Mouse (Mus musculus) thymus, postnatal 0 days (tissue): Measurements from ENCODE around the gene Pigt. TPM values are rescaled to one million over a fixed set of nuclear protein-coding genes. Genes with fewer than 3 reads are reported as not detected.

ENCODE experiments used
- DNase-seq: peaks from one replicate; pipeline ENCODE4 v3.0.0-alpha.2; 2015; ENCODE audit warnings: low spot score
- polyA plus RNA-seq: library from polyadenylated mRNA; unstranded; fragments of >200 nt; fragmentation: Nextera tagmentation; extraction: Ambion mirVana; gene quantifications from 2 replicates; pipeline ENCODE4 v1.2.1, GENCODE M21; 2015

The Pigt gene
- polyA plus RNA-seq, 1 experiment from 2014 or later = 47.2 TPM

DNA sequence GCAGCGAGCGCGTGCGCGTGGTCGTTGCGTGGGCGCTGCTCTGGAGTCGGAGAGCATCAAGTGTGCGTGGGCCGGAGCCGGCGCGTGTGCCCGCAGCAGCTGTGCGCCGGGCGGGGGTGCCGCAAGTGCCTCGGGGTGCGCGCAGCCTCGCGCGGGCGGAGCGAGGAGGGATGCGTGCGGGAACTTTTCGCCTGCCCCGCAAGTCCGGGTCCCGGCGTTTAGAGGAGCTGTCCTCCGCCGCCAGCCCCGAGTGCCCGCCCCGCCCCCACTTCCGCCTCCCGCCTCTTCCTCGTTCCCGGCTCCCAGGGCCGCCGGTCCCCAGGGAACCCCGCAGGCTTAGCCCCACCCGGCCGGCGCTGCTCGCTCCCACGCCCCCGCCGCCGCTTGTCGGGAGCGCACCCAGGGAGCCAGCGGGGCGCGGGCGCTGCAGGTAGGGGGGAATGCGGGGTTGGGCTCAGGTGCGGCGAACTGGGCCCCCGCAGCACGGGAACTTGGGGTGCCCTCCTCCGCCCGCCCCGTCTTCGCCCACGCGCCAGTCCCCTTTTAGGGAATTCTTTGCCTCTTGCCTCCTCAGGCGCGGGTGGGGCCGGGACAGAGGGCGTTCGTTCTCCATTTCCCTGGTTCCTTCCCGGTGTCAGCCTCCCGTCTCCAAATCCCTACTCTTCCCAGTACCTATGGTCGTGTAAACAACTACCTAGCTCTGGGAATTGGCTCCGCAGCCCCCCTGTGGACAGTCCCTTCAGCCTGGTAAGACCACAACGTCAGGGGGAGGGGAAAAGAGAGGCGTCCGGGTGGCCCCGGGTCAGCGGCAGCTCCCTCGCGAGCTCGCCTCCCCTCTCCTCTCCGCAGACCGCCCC is 10.8 kb upstream of the Pigt start:
- no peak for DNase-seq

DNA sequence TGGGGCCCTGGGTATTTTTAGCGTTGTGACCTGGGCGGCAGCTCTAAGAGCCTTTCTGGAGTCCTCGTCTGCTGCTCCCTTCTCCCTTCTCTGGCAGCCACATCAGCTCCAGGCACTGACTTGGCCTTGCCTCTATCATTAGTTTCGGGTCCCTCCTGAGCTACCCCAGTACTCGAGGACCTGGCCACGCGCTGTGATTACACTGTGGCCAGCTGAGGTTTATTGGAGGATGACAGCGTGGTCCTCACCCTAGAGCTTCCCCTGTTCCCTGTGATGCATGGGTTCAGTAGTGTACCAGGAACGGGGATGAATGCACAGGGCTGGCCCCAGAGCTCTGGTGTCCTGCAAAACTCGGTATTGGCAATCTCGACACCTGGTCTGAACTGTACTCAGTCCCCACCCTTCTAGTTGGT is 10.2 kb upstream of the Pigt start:
- DNase-seq = no peak

DNA sequence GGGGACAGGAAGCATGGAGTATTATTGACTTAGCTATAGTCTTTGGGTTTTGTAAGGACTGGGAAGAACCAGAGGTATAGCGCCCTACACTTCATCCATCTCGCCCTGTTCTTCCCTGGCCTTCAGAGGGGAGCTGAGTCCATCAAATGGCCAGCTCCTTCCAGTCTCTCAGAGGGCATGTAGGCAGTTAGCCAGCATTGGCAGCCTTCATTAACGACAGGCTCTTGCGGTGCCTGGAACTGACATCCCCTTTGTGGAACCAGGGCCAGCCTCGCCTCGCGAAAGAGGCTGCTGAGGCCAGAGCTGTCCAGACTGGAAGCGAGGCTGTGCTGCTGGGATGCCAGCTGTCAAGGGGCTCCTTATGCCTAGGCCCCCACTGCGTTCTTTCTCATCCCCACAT is 9.5 kb upstream of the Pigt start:
- no peak for DNase-seq

DNA sequence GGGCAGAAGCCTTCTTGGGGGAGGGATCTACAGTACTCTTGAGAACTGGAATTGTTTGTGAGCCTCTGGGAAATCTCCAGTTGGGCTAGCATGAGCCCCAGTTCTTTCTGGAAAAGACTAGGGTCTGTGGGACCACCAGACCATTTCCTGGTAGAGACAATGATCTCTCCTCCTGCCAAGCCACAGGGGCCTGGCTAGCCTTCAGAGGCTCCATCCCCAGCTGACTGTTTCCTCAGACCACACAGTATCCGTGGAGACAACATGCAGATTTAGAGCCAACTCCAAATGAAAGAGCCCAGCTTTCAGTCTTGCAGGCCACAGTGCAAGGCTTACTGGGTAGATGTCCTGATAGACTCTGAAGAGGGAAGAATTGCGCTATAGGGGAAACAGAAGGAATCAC is 3.2 kb upstream of the Pigt start:
- no peak for DNase-seq

DNA sequence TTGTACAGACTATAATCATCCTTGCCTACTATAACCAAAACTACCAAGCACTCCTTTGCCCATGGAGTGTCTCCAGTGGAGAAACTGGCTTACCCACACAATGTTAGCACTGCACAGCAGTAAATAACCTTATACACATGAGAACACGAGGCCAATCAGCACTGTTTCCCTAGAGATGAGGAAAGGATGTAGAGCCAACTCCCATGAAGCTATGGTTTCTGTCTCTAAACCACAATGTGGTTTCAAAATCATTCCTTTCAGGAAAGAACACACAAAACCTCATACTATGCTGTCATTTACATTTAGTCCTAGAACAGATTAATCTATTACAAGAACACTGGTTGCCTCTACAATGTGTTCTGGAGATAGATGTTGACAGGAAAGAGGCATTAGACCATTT is 989 bp upstream of the Pigt start:
- no peak for DNase-seq

DNA sequence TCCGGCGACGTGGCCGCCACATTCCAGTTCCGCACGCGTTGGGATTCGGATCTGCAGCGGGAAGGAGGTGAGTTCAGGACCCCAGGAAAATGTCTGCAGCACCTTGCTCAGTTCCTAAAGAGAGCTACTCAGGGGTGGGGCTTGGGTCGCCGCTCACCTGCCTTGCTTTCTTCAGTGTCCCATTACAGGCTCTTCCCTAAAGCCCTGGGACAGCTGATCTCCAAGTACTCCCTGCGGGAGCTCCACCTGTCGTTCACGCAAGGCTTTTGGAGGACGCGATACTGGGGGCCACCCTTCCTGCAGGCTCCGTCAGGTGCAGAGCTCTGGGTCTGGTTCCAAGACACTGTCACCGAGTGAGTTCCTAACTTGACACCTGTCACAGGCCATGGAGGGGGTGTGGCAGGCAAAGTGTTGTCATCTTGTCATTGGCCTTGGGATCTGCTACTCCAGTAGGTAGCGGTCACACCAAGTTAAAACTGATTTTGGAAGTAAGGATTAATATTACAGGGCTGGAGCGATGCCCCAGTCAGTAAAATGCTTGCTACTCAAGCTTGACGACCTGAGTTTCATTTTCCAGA is 460 bp downstream of the Pigt start:
- peak; percentile 28 for DNase-seq

DNA sequence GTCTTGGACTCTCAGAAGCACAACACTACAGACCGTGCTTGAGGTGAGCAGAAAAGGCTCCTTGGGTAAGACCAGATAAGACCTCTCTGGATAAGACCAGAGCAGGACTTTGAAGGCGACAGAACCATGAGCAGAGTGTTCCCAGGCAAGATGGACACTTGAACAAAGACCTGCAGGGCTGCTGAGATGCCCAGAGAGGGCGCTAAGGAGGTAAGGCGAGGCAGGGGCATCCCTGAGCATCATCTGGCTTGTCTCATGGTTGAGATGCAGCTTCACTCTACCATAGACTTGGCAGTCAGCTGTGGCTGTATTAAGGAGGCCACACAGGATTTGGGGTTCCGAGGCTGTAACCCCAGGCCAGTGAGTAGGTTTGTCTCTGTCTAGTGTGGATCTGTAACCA is 2.0 kb downstream of the Pigt start:
- no peak for DNase-seq

DNA sequence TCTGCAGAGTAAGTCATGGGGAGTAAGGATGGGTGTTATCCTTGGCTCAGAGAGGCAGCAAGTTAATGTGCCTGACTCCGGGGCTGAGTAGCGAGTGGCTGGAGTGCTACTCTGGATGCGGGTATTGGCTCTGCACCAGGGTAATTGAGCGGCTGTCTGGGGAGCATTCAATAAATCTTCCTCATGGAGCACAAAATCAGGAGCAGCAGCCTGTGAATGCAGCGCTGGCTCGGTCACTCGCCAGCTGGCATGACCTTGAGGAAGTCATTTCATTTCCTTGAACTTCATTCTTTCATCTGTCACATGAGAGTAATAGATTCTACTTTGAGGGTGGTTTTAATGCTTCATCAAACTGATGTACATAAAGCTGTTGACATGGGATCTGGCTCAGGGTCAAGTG is 3.2 kb downstream of the Pigt start:
- no peak for DNase-seq

DNA sequence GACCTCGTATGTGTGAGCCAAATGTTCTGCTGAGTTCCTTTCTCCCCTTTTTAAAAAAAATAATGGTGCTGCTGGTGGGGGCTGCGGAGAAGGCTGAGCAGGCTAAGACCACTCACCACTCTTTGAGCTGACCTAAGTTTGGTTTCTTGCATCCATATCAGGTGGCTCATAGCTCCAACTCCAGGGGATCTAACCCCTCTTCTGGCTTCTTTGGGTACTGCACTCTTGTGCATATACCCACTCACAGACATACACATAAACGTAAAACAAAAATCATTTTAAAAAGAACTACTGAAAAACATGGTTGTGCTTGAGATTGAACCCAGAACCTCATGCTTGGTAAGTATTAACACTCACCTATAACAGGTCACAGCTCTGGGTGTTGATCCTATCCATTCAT is 7.6 kb downstream of the Pigt start:
- no peak for DNase-seq

DNA sequence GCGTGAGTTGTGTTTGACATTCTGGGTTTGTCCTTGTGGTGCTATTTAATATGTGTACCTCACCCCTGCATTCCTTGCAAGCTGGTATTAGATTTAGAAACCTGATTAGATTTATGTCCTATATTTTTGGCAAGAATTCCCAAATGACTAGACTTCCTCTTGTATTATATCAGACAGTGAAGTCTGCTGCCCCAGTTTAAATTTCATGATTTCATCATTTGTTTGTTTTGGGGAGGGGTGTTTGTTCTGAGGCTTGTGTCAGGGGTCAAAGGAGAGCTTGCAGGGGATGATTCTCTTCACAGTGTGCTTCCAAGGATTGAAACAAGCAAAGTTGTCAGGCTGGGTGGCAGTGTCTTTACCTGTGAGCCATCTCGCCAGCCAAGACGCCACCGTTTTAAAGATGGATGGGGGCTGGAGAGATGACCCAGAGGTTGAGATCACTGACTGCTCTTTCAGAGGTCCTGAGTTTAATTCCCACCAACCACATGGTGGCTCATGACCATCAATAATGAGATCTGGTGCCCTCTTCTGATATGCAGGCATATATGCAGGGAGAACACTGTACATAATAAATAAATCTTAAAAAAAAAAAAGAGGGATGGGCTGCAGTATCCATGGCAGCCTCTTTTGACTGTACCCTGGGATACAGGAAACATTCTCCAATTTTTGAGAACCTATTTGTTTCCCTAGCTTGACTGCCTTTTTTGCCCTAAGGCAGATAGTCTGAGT is 8.5 kb downstream of the Pigt start:
- DNase-seq = no peak

DNA sequence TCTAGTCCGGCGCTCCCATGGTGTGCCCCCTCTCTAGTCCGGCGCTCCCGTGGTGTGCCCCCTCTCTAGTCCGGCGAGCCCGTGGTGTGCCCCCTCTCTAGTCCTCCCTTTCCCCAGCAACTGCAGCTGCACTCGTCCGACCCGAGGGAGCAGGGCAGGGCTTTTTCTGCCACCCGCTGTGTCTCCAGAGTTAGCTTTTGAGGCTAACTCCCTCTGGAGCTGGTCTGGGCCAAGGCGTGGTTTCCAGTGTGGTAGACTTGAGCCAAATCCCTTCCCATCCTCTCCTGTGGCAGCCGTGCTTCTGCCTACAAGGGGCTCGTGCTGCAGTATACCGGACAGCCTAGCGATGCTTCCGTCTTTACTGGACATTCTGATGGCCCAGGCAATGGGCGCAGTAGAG is 10.5 kb downstream of the Pigt start:
- DNase-seq = no peak

DNA sequence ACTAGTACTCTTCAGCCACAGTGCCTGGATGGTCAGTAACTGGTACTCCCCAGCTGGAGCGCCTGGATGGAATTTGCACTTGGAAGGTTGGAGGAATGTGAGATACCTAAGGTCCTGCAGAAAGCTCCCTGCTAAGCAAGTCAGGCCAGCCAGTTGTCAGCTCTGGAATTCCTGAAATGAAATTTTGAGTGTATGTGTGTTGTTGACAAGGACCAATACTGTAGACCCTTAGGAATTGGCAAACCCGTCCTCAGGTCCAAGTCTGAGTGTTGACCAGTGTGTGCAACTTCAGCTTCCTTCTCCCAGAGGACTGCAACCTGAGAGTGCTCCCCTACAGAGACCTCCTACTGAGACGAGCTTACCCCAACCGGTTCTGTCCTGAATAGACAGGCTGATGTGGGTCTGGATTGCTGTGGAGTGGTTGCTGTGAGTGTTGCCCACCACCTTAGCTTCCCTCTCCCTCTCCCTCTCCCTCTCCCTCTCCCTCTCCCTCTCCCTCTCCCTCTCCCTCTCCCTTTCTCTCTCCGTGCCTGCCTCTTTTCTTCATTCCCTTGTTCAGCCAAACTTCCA is 13.4 kb downstream of the Pigt start:
- DNase-seq = no peak

DNA sequence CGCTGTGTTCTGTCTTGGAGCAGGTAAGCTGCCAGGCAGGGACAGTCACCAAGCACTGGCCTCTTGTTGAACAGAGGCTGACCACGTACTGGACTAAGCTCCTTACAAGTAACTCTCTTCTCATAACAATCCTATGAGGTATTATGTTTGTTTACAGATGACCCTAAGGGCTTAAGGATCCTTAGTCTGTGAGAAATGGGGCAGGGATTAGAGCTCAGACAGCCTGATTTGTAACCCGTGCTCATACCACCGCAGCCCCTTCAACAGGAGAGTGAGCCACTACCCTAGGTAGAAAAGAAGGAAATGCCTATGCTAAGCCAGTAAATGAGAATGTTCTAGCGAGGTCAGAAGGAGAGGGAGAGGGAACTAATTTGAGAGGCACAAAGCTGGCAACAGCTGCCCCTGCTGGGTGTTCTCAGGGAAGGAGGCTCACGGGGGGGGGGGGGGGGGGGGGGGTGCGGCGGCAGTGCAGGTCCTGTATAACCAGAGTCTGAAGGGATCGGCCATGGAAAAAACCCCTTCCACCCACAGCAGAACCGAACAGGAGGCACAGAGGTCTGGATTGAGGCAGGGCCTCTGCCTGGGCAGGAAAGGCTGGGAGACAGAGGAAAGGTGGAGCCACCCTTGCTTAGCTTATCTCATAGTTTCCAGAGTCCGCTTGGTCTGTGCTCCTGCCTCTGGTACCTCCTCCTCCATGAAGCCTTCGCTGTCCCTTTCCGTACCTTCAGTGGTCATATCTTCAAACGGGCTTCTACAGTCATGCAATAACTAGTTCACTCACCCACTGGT is 15.0 kb downstream of the Pigt start:
- DNase-seq = no peak

DNA sequence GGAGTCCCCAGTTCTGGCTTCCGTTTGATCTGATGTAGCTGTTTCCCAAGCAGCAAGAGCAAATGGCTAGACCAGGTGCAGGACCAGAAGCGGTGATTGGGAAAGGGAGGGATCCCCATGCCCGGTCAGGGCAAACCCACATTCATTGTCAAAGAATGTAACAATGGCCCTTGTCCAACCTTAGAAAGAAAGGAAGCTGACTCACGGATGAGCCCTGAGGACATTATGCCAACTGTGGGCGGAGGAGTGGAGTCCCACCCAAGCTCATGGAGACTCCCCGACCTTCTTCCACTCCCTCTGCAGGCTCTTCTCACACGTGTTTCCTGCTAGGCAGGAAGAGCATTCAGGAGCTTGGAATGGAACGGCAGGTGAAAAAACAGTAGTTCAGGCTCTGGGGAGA is 16.1 kb downstream of the Pigt start:
- DNase-seq = no peak

DNA sequence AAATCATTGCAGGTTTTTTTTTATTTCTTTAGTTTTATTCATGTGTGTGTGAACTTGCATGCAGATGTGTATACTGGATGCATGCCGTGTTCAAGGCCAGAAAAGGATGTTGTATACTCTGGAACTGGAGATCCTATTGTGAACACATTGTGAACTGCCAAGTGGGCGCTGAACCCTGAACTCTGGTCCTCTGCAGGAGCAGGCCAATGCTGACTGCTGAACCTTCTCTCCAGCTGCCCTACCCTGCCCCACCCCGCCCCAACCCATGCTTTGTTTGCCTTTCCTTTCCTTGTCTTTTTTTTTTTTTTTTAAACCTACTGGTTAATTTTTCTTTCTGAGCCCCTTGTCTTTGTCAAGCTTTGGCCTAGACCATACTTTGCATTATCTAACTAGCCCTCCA is 17.6 kb downstream of the Pigt start:
- no peak for DNase-seq

DNA sequence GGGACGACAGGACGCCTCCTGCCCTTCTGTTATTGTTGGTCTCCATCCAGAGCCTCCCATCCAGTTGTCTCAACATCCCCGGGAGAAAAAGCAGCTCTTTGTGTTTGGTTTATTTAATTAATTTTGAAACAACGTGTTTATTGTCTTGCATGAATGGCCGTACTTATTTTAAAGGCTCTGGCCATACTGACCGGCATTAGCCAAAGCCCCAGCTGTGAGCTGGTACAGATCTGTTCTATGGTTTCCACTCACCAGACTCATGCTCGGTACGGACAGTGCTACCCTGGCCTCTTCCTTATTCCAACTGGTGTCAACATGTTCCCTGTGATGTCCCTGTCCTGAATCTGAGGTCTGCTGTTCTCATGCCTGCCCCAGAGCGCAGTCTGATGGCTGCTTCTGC is 18.6 kb downstream of the Pigt start:
- no peak for DNase-seq

DNA sequence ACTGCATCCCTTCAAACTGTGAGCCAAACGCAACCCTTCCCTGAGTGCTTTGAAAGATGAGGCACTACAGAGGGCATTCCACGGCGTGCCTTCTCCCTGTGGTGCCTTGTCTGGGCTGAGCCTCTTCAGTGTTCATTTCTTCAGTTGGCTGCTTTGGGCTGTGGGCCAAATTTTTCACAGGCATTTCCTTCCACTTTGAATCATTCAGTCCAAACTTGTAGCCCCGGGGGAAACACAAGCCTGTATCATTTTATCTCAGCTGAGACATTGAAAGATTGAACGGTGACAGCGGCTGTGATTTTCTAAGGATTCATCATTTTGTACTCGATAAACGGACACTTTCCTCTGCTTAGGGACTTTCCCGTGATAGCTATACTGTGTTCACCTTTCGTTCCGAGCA is 19.3 kb downstream of the Pigt start:
- no peak for DNase-seq

DNA sequence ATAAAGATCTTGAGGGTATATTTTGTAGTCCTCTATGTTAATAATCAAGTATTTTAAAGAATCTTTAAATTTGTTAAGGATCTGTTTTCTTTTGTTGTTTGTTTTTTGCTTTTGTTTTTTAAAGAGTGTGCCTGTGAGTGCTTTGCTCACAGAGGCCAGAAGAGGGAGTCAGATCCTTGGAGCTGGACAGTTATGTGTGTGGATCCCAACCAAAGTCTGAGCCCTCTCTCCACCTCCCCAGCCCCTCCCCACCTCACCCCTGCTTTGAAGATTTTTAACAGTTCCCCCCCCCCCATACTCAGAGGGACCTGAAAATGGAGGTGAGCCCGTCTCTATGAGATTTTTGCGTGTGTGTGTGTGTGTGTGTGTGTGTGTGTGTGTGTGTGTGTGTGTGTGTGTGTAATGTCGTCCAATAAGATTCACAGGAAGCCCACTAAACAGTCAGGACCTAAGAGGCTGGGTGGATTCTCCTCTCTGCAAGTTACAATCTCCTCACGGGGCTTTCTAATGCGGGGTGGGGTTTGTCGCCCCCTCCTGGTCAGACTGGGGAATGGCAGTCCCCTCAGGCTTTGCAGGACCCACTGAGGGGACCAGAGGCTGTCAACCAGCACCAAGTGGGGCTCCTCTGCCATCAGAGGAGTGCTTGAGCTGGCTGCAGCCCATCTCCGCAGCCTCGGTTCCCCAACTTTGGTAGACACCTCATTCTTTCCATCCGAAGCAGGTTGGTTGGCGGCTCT is 20.3 kb downstream of the Pigt start:
- peak; percentile 71 for DNase-seq

DNA sequence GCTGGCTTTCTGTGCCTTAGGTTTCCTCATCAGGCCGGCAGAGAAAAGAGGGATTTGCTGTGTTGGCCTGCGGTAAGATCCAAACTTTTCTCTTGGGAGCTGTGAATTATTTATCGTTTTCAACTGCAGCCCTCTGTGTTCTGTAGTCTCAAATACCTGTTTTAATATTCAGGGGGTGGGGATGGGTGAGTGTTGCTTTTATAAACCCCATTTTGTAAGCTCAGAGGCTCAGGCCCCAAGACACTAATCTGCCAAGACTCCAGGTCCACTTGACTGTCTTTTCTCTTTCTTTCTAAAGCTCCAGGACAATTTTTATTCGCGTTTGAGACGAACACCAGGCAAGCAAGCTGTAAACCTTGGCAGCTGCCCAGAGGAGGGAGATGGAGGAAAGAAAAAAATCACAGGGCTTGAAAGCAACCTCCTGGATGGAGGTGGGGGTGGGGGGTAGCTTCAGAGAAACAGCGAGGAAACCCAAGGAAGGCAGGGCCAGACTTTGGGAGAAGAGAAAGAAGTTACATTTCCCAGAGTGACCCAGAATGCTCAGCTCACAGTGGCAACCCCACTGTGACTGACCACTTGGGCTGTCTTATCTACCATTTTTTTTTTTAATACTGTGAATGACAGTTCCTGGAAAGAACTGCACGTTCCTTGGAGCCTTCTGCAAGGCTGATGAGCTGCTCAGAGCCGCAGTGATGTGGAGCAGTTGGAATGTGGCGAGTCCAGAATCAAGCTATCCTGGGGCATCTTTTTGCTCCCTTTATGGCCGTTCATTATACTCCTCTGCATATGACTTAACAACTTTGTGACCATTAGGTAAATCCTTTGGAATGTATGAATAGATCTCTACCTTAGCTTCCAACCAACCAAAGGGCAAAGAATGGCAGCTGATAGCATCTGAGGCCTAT is 21.2 kb downstream of the Pigt start:
- DNase-seq = no peak

DNA sequence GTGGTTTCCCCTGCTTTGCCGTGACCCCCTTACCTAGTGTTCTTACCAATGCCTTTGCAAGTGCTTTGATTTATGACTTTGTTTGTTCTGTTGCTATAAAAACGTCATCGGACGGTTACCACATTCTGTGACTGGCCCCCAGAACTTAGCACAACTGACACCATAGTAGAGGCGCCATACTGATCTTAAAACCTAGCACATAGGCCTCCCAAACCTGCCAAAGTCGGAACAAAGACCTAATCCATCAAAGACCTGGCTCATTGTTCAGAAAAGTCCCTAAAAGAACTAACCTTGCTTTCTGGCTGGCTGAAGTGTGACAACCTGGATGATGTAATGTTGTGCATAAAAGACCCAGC is 21.8 kb downstream of the Pigt start:
- no peak for DNase-seq
